Mouse (Mus musculus) olfactory bulb, adult 2 months (tissue): Measurements from ENCODE around the gene Zscan10.

Experiments
- CTCF ChIP-seq: fragments of 200-500 bp; IDR thresholded peaks from 2 replicates; pipeline ENCODE4 v1.5.1; 2012; ENCODE audit warnings: low read depth, mild to moderate bottlenecking, low read length, moderate library complexity; ENCODE audit not compliant: insufficient read depth
- POLR2A ChIP-seq: fragments of 200-500 bp; IDR thresholded peaks from 2 replicates; pipeline ENCODE4 v1.6.1; 2012; ENCODE audit warnings: mild to moderate bottlenecking, low read depth, low read length, moderate library complexity; ENCODE audit not compliant: insufficient read depth

DNA sequence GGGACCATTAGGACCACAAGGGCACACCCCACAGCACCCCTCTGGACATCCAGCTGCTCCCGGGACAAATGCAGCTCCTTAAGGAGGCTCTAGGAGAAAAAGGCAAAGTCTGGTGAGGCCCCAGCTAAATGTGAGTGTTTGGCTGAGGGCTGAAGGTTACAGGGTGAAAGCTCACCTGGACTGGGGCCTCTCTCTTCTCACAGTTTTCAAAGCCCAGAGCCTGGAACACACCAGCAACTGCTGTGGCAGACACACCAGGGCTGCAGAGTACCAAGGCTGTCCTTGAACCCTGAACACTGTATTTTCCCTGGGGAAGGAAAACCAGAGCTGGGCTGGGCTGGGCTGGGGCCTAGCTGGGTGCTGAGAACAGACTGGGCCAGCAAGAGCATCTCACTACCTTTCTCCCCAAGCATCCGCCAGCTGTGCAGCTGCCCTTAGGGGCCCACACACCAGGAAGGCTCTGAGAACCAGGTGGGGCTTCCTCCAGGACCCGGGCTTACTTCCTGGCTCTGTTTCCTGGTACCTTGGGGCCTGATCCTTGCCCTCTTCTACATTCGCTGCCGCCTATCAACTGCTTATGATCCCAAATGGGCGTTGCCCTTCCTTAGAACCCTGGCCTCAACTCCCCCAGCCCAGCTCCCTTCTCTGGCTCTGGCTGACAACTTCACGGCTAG is 45.3 kb upstream of the Zscan10 start:
- no peak for TF ChIP-seq POLR2A
- TF ChIP-seq CTCF, result no peak
